Mouse (Mus musculus): ENCODE results near the gene Pwp2. TPM values are rescaled to one million over a fixed set of nuclear protein-coding genes. Genes with fewer than 3 reads are reported as not detected.

Gene Pwp2
- polyA plus RNA-seq (2012; fragmentation: generic; extraction: Trizol), result 32.4 TPM
- long read RNA-seq, experiment 1, transcript Pwp2-201 (21 exons, 3,872 nt), result major isoform, 5 of 10 reads
- long read RNA-seq, experiment 1, partial matches to known transcripts, result 5 of 10 reads
- long read RNA-seq, experiment 1, other reads (novel, unspliced or antisense), result 0 of 10 reads
- long read RNA-seq, experiment 2, transcript Pwp2-201 (21 exons, 3,872 nt), result major isoform, 384 of 427 reads
- long read RNA-seq, experiment 2, partial matches to known transcripts, result 25 of 427 reads
- long read RNA-seq, experiment 2, other reads (novel, unspliced or antisense), result 18 of 427 reads

DNA sequence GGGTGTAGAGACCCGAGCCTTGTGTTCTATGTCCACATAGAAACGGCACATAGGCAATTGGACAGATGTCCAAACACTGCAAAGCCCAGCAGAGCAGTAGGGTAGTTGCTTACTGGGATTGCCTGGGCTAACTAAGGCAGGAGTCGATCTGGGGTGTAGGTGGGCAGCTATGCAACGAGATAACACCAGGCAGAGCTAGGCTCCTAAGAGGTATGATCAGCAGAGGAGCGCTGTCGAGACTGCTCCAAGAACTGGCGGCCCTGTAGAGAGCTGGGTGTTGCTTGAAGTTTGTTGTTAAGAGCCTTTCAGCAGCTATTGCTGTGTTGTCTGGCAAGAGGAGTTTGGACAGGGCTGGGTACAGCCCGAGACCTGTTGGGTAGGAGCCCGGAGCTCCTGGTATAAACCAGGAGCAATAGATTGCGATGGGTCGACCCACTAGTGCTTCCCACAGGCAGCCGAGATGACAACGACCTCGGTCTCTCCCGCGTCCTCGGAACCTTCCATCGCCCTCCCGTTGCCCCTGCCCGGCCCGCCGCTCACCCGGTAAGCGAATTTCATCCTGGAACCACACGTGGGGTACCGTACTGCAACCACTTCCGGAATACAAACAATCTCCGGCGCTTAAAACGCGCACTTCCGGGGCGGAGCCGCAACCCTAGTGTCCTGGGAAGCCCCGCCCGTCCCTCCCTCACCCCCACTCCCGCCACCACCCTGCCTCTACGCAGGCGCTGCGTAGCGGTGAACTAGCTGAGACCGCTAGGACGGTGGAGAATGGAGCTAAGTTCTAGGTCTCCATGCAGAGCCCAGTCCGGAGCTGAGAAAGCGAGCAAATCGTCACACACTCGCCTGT lies at the start of gene Pwp2:
TSS of gene Pwp2 (minus strand) at position 619 of the 850 bp plus-strand sequence.
- TF ChIP-seq MAX (IDR thresholded peaks at IDR 0.05) (peak; percentile 94), FOSL1 (IDR thresholded peaks at IDR 0.05; ENCODE audit: insufficient read depth, low read length, poor library complexity, severe bottlenecking) (no peak)
- H3ac ChIP-seq (ENCODE audit: control insufficient read depth, insufficient read length, low read depth), result peak within 1 kb of the TSS; percentile 61
- peaks cover 56% of the 10 kb centered on the region for H3K36me3 ChIP-seq (ENCODE audit: control insufficient read depth, insufficient read depth)
- no peaks in the 10 kb centered on the region for H3K27me3 ChIP-seq (ENCODE audit: control insufficient read depth, insufficient read depth, insufficient read length)
- H3K79me2 ChIP-seq (ENCODE audit: control insufficient read depth, insufficient read depth), result peaks cover 25% of the 10 kb centered on the region
- peaks cover 19% of the 10 kb centered on the region for H3K79me3 ChIP-seq (ENCODE audit: low read depth)
- peak within 1 kb of the TSS; percentile 99 for H3K4me3 ChIP-seq (ENCODE audit: insufficient read depth, poor library complexity, severe bottlenecking)

GRCm38 (mm10) chr10:78233756-78234155 lies 48.8 kb upstream of the Pwp2 start:
- no peak overlapping the region for H3K4me3 ChIP-seq (ENCODE audit: insufficient read depth, poor library complexity, severe bottlenecking)
- TF ChIP-seq MAX (IDR thresholded peaks at IDR 0.05), result no peak
- no peak for TF ChIP-seq MYOG (IDR thresholded peaks at IDR 0.05; ENCODE audit: control insufficient read depth, extremely low read depth, insufficient read length)
- TF ChIP-seq CTCF (IDR thresholded peaks at IDR 0.05; ENCODE audit: control insufficient read depth, insufficient read depth, insufficient read length), result no peak
- no peak for TF ChIP-seq FOSL1 (IDR thresholded peaks at IDR 0.05; ENCODE audit: insufficient read depth, low read length, poor library complexity, severe bottlenecking)
- TF ChIP-seq USF1 (IDR thresholded peaks at IDR 0.05; ENCODE audit: low read depth), result no peak
- TF ChIP-seq CEBPB (IDR thresholded peaks at IDR 0.05; ENCODE audit: low read depth), result no peak
- TF ChIP-seq MYOD1 (IDR thresholded peaks at IDR 0.05; ENCODE audit: control insufficient read depth, insufficient read length, low read depth), result no peak
- peaks cover 28% of the 10 kb centered on the region for H3K79me3 ChIP-seq (ENCODE audit: low read depth)
- peaks cover 71% of the 10 kb centered on the region for H3K79me2 ChIP-seq (ENCODE audit: control insufficient read depth, insufficient read depth)
- no peaks in the 10 kb centered on the region for H3K27me3 ChIP-seq (ENCODE audit: control insufficient read depth, insufficient read depth, insufficient read length)
- peaks cover 10% of the 10 kb centered on the region for H3K36me3 ChIP-seq (ENCODE audit: control insufficient read depth, insufficient read depth)
- H3ac ChIP-seq (ENCODE audit: control insufficient read depth, insufficient read length, low read depth), result no peak overlapping the region

DNA sequence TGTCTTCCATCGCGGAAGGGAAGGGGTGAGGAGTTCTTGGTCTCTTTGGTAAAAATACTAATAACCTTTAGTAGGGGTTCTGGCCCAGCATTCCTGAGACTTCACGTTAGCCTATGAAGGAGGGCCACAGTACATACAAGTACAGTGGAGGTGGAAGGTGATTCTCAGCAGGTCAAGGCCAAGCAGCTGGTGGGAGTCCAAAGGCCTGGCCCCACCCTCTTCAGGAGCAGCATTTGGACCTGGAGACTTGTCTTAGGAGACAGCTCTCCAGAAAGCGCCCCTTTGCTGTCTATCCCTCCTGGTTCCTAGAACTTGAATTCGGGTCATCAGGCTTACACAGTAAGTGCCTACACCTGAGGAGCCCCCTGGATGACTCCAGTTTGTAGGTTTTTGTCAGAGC lies 48.2 kb upstream of the Pwp2 start:
- Histone ChIP-seq H3K27me3 (ENCODE audit: control insufficient read depth, insufficient read depth, insufficient read length) (no peaks in the 10 kb centered on the region), H3K79me2 (ENCODE audit: control insufficient read depth, insufficient read depth) (peaks cover 65% of the 10 kb centered on the region), H3ac (ENCODE audit: control insufficient read depth, insufficient read length, low read depth) (no peak overlapping the region), H3K79me3 (ENCODE audit: low read depth) (peaks cover 22% of the 10 kb centered on the region), H3K4me3 (ENCODE audit: insufficient read depth, poor library complexity, severe bottlenecking) (no peak overlapping the region), H3K36me3 (ENCODE audit: control insufficient read depth, insufficient read depth) (peaks cover 16% of the 10 kb centered on the region)
- no peak for TF ChIP-seq MYOG (IDR thresholded peaks at IDR 0.05; ENCODE audit: control insufficient read depth, extremely low read depth, insufficient read length)
- TF ChIP-seq CEBPB (IDR thresholded peaks at IDR 0.05; ENCODE audit: low read depth), result no peak
- no peak for TF ChIP-seq MAX (IDR thresholded peaks at IDR 0.05)
- no peak for TF ChIP-seq MYOD1 (IDR thresholded peaks at IDR 0.05; ENCODE audit: control insufficient read depth, insufficient read length, low read depth)
- no peak for TF ChIP-seq USF1 (IDR thresholded peaks at IDR 0.05; ENCODE audit: low read depth)
- no peak for TF ChIP-seq CTCF (IDR thresholded peaks at IDR 0.05; ENCODE audit: control insufficient read depth, insufficient read depth, insufficient read length)
- TF ChIP-seq FOSL1 (IDR thresholded peaks at IDR 0.05; ENCODE audit: insufficient read depth, low read length, poor library complexity, severe bottlenecking), result no peak

DNA sequence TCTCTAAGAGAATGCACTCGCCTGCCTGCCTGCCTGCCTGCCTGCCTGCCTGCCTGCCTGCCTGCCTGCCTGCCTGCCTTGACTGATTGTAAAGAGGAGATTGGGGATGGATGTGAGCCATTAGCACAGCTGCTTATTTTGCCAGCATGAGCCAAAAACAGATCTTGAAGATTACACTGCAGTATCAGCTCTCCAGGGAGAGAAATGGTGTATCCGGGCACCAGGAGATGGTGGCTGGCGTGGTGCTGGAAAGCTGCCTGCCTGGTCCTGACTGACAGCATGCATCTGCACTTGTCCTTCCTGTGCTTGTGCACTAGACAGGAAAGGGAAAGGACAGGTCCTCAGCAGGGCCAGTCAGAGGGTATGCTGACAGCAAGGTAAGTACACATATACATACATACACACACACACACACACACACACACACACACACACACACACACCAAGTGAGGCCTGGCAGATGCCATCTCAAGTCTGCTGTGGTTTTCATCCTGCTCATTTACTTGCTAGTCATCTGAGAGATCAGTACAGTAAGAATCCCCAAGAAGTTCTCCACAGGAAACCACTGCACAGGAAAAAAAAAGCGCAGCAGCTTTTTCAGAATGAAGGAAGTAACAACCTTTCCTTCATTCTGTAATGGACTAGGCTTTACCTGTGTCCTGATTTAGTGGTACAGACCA lies 47.5 kb upstream of the Pwp2 start:
- no peak for TF ChIP-seq MAX (IDR thresholded peaks at IDR 0.05)
- no peak for TF ChIP-seq CTCF (IDR thresholded peaks at IDR 0.05; ENCODE audit: control insufficient read depth, insufficient read depth, insufficient read length)
- Histone ChIP-seq H3K4me3 (ENCODE audit: insufficient read depth, poor library complexity, severe bottlenecking) (no peak overlapping the region), H3ac (ENCODE audit: control insufficient read depth, insufficient read length, low read depth) (no peak overlapping the region), H3K27me3 (ENCODE audit: control insufficient read depth, insufficient read depth, insufficient read length) (no peaks in the 10 kb centered on the region), H3K79me3 (ENCODE audit: low read depth) (peaks cover 19% of the 10 kb centered on the region), H3K79me2 (ENCODE audit: control insufficient read depth, insufficient read depth) (peaks cover 58% of the 10 kb centered on the region), H3K36me3 (ENCODE audit: control insufficient read depth, insufficient read depth) (peaks cover 21% of the 10 kb centered on the region)

DNA sequence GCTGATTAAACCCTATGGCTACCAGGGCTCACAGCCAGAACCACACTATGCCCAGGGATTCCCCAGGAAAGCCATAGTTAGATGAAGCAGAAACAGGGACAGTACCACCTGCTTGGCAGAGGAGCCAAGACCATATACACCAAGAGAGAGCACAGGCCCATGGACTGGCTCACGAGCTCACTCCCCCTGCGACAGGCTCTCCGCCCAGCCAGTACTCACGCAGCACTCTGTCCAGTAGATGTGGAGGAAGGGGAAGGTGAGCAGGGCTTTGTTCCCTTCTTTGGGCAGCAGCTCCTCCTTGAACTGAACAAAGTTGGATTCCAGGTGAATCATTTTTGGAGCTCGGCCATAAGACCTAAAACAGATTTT lies 43.6 kb upstream of the Pwp2 start:
- peaks cover 21% of the 10 kb centered on the region for H3K36me3 ChIP-seq (ENCODE audit: control insufficient read depth, insufficient read depth)
- no peak overlapping the region for H3K4me3 ChIP-seq (ENCODE audit: insufficient read depth, poor library complexity, severe bottlenecking)
- H3K27me3 ChIP-seq (ENCODE audit: control insufficient read depth, insufficient read depth, insufficient read length), result no peaks in the 10 kb centered on the region
- H3ac ChIP-seq (ENCODE audit: control insufficient read depth, insufficient read length, low read depth), result no peak overlapping the region
- no peak for TF ChIP-seq FOSL1 (IDR thresholded peaks at IDR 0.05; ENCODE audit: insufficient read depth, low read length, poor library complexity, severe bottlenecking)
- TF ChIP-seq CEBPB (IDR thresholded peaks at IDR 0.05; ENCODE audit: low read depth), result no peak
- TF ChIP-seq CTCF (IDR thresholded peaks at IDR 0.05; ENCODE audit: control insufficient read depth, insufficient read depth, insufficient read length), result no peak
- TF ChIP-seq MYOG (IDR thresholded peaks at IDR 0.05; ENCODE audit: control insufficient read depth, extremely low read depth, insufficient read length), result no peak
- TF ChIP-seq MAX (IDR thresholded peaks at IDR 0.05), result no peak
- TF ChIP-seq USF1 (IDR thresholded peaks at IDR 0.05; ENCODE audit: low read depth), result no peak
- H3K79me3 ChIP-seq (ENCODE audit: low read depth), result no peaks in the 10 kb centered on the region
- peaks cover 34% of the 10 kb centered on the region for H3K79me2 ChIP-seq (ENCODE audit: control insufficient read depth, insufficient read depth)
